Mouse (Mus musculus) kidney, adult 9 months (tissue): ENCODE data around the gene Pom121l2.

ENCODE experiments used
- DNase-seq: peaks from one replicate; pipeline ENCODE4 v3.0.0; 2022

Pom121l2 gene

GRCm38 (mm10) chr13:21980981-21981802, at the start of gene Pom121l2:
TSS of gene Pom121l2 (plus strand) at chr13:21981194.
- no peak for DNase-seq

DNA sequence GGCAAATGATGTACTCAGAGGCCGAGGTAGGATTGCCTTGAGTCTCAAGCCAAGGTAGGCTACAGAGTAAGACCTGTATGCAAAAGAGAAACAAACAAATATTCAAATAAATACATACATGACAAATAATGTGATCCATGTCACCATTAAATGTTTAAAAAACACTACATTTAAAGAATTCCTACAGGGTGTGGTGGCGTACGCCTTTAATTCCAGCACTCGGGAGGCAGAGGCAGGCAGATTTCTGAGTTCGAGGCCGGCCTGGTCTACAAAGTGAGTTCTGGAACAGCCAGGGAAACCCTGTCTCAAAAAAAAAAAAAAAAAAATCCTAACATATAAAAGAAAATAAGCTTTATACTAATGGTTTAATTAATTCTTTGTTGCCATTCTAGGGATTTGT, 49.3 kb upstream of the Pom121l2 start:
- no peak for DNase-seq

- DNase-seq, result peak; percentile 19
Observed at GRCm38 (mm10) chr13:21933626-21934548, 47.1 kb upstream of the Pom121l2 start.

- DNase-seq, result peak; percentile 30
Observed at GRCm38 (mm10) chr13:21934982-21935791, 45.8 kb upstream of the Pom121l2 start.

DNA sequence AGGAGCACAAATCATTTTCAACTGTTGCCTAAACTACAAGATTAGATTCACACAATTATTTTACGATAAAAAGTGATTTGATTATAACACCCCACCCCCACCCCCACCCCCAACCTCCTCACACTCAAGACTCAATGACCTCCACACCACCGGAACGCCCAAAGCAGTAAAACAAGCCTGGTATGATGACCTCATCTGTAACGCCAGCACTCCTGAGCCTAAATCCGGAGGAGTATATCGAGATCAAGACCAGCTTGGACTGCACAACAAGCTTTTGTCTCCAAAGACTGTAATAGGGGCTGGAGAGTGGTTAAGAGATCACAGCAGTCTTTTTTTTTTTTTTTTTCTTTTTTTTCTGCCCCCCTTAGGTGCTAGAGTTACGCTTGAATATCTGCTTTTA, 45.2 kb upstream of the Pom121l2 start:
- no peak for DNase-seq

DNA sequence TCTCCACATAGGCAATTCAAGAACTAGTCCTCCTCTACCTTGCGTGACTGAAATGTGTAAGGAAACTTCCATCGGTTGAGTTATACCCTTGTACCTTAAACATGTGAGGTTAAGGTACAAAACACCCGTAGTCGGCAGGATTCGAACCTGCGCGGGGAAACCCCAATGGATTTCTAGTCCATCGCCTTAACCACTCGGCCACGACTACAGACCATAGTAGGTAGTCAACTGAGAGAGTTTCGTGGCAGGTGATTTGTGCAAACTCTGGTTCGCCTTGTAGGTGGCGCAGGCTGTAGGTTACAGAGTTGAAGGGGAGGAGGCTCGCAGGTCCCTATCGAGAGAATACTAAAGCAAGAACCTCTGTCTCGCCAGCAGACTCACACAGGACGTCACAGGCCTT, 44.0 kb upstream of the Pom121l2 start:
- DNase-seq, result peak; percentile 14

DNA sequence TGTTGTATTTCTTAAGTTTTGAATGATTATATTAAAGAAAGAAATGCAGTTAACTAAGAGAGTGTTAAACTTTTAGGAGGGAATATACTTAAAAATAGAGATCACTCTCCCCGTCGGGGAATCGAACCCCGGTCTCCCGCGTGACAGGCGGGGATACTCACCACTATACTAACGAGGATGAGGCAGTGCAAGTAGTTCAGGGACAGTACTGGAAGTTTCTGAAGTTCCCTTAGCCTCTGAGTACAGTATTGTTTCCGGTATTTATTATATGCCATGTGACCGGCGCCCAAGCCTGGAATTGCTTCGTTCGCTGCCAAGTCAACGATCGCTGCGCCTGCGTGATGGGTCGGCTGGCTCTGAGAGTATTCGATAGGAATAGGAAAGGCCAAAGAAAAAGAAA, 40.8 kb upstream of the Pom121l2 start:
- peak; percentile 94 for DNase-seq

DNA sequence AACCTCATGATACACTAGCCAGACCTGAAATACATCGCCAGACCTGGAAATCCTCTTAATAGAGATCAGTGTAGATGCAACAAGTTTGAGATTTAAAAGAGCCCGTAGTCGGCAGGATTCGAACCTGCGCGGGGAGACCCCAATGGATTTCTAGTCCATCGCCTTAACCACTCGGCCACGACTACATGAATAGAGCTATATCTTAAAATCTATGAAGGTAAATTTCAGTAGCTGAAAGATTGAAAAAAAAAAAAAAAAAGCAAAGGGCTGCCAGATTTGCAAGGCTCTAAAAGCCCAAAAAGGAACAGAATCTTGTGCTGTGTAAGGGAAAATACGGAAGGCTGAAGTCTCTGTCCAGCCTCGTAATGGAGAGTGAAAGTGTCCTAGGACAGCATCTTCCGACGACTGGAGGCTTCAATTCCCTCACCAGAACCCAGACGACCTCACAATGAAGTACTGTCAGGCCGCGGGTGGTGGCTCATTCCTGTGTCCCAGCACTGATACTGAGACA, 40.1 kb upstream of the Pom121l2 start:
- DNase-seq, result peak; percentile 88

GRCm38 (mm10) chr13:21943644-21944043, 37.4 kb upstream of the Pom121l2 start:
- no peak for DNase-seq

GRCm38 (mm10) chr13:21944592-21944925, 36.4 kb upstream of the Pom121l2 start:
- no peak for DNase-seq

GRCm38 (mm10) chr13:21944926-21945740, 35.9 kb upstream of the Pom121l2 start, which contains the start of gene Zfp184:
TSS of gene Zfp184 (plus strand) at chr13:21945094.
- peak; percentile 91 for DNase-seq

DNA sequence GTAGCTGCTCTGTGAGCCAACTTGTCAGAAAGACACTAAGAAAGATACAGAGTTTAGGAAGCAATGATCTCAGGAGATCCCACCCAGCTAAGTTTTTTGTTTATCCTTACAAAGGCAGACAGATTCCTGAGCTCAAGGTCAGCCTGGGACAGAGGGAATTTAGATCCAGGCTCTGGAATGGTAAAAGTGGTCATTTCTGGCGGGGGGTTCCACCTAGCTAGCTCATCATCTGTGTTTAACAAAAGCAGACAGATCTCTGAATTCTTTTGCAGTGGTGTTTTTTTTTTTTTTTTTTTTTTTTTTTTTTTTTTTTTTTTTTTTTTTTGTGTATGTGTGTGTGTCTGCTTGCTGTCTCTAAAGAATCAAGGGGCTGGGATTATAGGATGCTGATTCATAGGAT, 11.7 kb upstream of the Pom121l2 start:
- no peak for DNase-seq

GRCm38 (mm10) chr13:21969816-21970215, 11.2 kb upstream of the Pom121l2 start:
- no peak for DNase-seq

DNA sequence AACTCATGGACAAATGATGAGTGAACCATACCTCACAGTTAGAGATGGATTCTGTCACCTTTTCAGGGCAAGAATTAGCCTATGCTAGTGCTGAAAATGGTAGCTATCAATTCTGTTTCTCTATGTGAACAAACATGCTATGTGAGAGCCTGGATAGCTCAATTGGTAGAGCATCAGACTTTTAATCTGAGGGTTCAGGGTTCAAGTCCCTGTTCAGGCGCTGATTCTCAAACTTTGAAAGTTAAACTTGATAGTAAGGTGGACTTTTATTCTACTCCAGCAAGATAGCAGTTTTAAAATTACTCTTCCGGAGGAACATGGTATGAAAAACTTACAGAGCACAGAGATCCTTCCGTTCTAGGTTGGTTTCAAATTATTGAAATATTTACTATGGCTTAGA, 9.4 kb upstream of the Pom121l2 start:
- no peak for DNase-seq

- DNase-seq, result peak; percentile 89
Observed at GRCm38 (mm10) chr13:21974221-21974725, 6.7 kb upstream of the Pom121l2 start.

DNA sequence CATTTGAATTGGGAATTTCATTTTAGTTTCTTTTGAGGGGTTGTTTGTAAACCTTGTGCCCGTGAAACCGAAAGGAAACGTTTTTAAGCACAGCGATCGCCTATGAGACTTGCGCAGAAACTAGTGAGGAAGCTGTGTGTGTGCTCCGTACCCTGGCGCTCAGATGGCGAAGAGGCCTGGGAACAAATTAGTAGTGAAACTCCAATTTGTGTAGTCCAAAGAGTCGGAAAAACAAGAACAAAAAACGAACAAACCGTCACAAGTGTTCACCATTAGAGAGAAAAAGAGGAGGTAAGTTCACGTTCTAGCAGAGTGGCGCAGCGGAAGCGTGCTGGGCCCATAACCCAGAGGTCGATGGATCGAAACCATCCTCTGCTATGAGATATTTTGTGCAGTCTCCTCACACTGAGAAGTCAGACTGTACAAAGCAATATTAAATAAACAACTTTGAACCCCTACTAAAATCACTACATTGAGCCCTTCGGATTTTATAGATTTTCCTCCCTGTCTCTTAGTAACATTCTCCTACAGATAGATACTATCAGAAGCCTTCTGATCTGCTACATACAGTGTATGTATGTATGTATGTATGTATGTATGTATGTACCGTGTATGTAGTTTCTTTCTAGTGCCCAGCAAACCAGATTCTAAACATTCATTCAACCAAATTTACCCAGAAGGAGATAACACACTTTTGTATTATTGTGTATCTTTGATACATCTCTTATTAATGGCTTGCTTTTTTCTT, 6.1 kb upstream of the Pom121l2 start:
- peak; percentile 78 for DNase-seq

GRCm38 (mm10) chr13:21981803-21982193, 804 bp downstream of the Pom121l2 start:
- DNase-seq, result no peak

DNA sequence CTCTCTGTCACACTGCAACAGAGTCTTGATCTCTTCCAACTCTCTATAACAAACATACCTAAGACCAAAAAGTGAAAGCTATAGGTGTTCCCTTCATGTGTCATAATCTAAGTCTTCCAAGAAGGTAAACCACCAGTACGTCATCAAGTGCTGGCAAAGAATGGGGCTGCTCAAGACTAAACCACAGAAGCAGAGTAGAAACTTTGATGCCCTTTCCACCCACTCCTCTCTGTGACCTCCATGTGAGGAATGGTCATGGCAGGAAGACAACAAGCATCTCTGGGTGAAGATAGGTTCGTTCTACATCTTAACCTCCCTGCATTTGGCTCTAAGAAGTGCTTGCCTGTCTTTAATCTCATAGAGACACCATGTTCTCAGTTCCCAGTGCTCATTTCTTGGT, 3.5 kb downstream of the Pom121l2 start:
- DNase-seq, result no peak

GRCm38 (mm10) chr13:21992550-21992949, 11.6 kb downstream of the Pom121l2 start:
- no peak for DNase-seq

GRCm38 (mm10) chr13:21993957-21994738, 13.2 kb downstream of the Pom121l2 start:
- DNase-seq, result no peak
